Mouse (Mus musculus) cortical plate, adult 2 months (tissue): ENCODE measurements around the gene Tanc1.

Experiments
- CTCF ChIP-seq: fragments of 200-500 bp; IDR thresholded peaks from 2 replicates; pipeline ENCODE4 v1.5.1; 2011; ENCODE audit warnings: mild to moderate bottlenecking, control low read depth, low read length; ENCODE audit not compliant: insufficient read depth; ENCODE audit errors: extremely low read depth
- POLR2A ChIP-seq: fragments of 200-500 bp; IDR thresholded peaks from 2 replicates; pipeline ENCODE4 v1.6.1; 2011; ENCODE audit warnings: mild to moderate bottlenecking, low read length, control low read depth; ENCODE audit not compliant: insufficient read depth; ENCODE audit errors: extremely low read depth

GRCm38 (mm10) chr2:59813457-59813856 is 201.6 kb downstream of the Tanc1 start:
- TF ChIP-seq CTCF (no peak), POLR2A (no peak)
